Mouse (Mus musculus): ENCODE data around the gene Adprhl1.

- TF ChIP-seq POLR2A (IDR thresholded peaks at IDR 0.05; ENCODE audit: extremely low read depth, insufficient read depth, low read length), result no peak
- no peak for TF ChIP-seq CTCF (IDR thresholded peaks at IDR 0.05; ENCODE audit: extremely low read depth, insufficient read depth, low read length)
Measured at GRCm38 (mm10) chr8:13226288-13226687, 27.7 kb downstream of the Adprhl1 start.

All from cortical plate, adult 2 months (tissue).